Mouse (Mus musculus) gastrocnemius, adult 2 months (tissue): ENCODE measurements around the gene Prrx1. TPM values are rescaled to one million over a fixed set of nuclear protein-coding genes. Genes with fewer than 3 reads are reported as not detected.

Experiments used
- DNase-seq: peaks from one replicate; pipeline ENCODE4 v3.0.0; 2022
- H3K27ac ChIP-seq: fragments of 200-600 bp; 2 replicates; pipeline ENCODE4 v1.8.1; 2022; ENCODE audit warnings: mild to moderate bottlenecking
- H3K4me3 ChIP-seq: fragments of 200-600 bp; 2 replicates; pipeline ENCODE4 v1.8.1; 2022; ENCODE audit warnings: mild to moderate bottlenecking, moderate library complexity
- CTCF ChIP-seq: fragments of 200-600 bp; IDR thresholded peaks from 2 replicates; pipeline ENCODE4 v1.8.1; 2022; ENCODE audit warnings: antibody characterized with exemption, mild to moderate bottlenecking, moderate library complexity
- intact Hi-C: fragments of 180-260 bp; cut with DNase I; formaldehyde crosslinking; loops from one replicate; pipeline ENCODE4 v1.15.1; 2025
- total RNA-seq, 2 experiments: library from RNA; stranded (reverse); gene quantifications; 2 replicates each; pipeline ENCODE4 v1.2.3; 2021

Gene Prrx1
- total RNA-seq, 2 experiments from 2014 or later: 29.5 to 65.7 TPM

DNA sequence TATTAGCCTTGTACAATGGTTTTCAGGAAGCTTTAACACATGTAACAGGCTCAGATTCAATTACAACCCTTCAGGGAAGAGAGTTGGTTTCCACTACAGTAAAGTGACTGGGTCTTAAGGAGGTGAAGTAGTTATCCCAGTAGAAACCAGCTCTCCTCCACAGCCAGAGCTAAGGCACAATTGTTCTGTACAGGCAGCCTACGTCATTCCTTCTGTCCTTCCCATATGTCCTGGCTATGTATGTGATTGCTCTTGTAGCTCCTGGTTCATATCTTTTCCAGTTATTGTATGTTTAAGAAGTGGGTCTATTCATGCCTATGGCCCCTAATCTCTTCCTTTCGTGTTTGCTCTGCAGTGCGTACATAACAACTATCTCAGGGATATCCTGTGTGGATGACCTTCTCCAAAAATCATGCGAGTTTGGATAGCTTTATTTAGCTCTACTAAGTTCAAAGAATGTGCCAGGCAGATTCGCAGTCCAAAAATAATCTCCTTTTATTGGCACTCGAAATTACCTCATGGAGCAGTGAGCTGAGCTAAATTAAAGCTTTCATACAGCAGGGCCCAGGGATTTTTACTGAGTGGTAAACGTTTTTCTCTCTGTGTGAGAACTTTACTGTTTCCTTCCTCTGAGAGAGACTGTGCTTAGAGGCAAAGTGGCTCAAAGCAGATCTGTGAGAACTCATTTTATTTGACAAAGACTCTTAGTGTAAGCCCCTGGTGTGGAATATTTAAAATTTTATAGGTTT, 31.9 kb downstream of the Prrx1 start:
- intact Hi-C loops: loop anchor here (2.0 kb wide), 1 partner anchor 29 kb away; no protein-coding TSS in a partner anchor
- DNase-seq: peak; percentile 33
- Histone ChIP-seq H3K4me3 (peak overlapping the region; percentile 50), H3K27ac (peak overlapping the region; percentile 90)
- no peak for TF ChIP-seq CTCF

DNA sequence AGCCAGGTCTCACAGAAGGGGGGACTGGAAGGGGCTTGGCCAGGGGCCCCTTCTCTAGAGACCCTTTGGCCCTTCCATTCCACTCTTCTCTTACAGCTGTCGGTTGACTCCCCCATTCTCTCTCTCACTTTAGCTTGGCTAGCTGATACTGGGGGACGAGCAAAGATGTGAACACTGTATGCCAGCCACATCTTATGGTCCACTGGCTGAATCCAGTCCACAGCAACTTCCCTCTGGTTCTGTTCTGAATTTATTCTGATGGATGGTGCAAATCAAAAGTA, 32.7 kb downstream of the Prrx1 start:
- TF ChIP-seq CTCF: no peak
- H3K27ac ChIP-seq: peak overlapping the region; percentile 90
- intact Hi-C loops: loop anchor here (2.0 kb wide), 1 partner anchor 30 kb away; no protein-coding TSS in a partner anchor
- 0 out of 2 replicates have a peak overlapping the region, but pooled peaks have one; percentile 18 for H3K4me3 ChIP-seq
- no peak for DNase-seq

DNA sequence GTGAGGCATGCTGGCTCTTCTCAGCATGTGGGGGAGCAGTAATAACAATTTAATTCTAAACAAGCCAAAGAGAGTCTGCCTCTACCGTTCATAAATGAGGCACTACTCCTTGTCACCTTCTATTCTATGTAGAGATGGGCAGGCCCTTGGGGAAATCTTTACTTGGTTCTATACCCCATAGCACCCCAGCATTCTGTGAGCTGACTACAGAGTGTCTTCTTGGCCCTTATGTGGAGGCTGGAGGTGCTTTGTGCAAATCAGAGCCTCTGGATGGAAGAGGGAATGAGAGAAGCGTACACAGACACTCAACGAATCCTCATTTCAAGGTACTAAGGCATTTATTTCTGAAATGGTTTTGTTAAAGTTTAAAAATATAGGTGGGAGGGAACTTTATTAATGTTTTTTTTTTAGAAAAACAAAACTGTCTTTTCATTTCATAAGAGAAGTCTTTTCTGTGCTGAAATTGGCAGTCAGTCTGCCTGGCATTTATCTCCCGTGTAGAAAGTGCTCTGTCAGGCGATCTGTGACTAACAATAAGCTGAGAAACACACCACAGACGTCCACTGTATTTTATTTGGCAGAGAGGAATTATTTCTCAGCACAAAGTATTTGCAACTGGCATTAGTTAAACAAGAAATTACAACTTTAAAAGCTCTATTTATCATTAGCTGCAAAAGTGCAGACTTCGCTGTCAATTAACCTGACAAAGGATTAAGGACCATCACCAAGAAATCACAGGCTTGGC, 33.2 kb downstream of the Prrx1 start:
- intact Hi-C loops: loop anchor here (2.0 kb wide), 1 partner anchor 31 kb away; no protein-coding TSS in a partner anchor
- Histone ChIP-seq H3K27ac (peak overlapping the region; percentile 90), H3K4me3 (peak overlapping the region; percentile 18; the same call in 1 of the 2 replicates)
- DNase-seq: peak; percentile 30
- no peak for TF ChIP-seq CTCF

DNA sequence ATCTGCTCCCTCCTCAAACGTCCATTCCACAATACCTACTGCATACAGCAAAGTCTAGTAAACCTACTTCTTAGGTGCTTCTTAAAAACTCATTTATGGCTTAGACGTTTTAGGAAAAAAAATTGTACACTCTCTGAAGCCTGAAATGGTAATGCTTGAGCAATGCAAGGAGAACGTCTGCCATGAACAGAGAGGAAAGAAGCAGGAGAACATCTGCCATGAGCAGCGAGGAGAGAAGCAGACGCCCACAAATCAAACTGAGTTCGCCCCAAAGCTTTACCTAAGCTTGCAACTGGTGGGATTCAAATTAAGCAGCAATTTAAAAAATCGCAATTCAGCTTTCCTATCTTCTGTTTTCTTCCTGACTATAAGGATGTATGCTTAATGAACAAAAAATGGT, 36.4 kb downstream of the Prrx1 start:
- no peak for TF ChIP-seq CTCF
- intact Hi-C loops: no loop called here
- H3K4me3 ChIP-seq: no peak overlapping the region
- no peak for DNase-seq
- no peak overlapping the region for H3K27ac ChIP-seq

DNA sequence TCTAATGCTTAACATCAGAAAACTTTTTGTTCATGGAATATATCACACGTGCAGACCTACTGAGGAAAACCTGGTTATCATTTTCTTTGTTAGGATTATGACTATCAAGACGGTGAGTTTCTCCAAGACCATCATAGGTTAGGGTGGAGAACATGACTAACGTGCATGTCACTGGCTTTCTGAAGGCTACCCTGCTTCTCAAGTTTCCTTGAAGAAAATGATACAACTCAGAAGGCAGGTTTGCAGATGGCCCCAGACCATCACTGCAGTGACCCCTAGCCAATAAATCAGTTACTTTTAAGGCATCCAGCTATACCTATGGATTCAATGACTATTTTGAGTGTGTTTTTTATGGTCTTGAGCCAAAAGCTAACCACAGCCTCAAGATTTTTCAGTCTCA, 38.6 kb downstream of the Prrx1 start:
- no peak for DNase-seq
- Histone ChIP-seq H3K27ac (peak overlapping the region; percentile 25; the same call in 1 of the 2 replicates), H3K4me3 (no peak overlapping the region)
- TF ChIP-seq CTCF: no peak
- intact Hi-C loops: no loop called here

DNA sequence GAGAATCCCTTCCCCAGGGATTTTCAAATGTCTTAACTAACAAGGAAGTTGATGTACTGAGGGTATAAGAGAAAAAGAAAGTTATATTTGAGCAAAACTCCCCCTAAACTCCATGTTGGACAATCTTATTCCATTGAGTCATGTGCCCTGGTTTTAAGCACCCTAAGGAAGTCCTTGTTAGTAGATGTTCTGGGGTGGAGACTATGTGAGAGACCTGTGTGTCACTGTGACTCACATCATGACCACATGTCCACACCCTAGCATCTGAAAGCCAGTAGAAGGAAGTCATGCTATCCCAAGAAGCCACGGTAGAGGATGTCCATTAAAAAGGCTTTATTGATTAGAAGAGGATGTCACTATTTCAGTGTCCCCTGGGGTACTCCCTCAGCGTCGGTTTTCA, 40.4 kb downstream of the Prrx1 start:
- no peak overlapping the region for H3K4me3 ChIP-seq
- 0 out of 2 replicates have a peak overlapping the region, but pooled peaks have one; percentile 6 for H3K27ac ChIP-seq
- TF ChIP-seq CTCF: no peak
- intact Hi-C loops: no loop called here
- DNase-seq: no peak

DNA sequence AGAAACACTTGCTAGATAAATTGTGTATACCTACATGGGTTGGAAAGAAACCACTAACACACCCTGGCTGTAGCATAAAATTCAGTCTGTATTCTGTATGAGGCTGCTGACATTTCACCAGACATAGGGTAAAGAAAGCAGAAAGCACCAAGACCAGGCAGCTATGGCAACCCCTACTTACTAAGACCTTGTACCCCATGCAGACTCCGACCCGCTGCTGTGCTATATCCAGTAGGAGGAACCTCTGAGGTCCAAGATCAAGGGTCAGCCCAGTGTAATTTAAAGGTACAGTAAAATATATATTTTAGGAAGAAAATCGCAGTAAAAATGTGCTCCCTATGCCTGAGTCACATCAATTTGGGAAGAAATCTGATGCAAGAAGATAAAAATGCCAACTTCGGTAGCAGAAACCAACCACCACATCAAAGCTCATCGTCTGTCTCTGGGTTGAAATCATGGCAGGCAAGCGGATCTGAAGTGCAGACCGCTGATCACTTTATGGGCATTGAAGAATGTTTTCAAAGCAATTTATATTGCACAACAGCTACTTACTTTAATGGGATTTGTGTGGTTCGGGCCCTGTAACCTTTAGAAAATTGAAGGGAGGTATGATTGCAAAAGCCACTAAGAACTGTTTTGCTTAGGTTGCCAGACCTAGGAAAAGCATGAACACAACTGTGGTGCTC, 46.5 kb downstream of the Prrx1 start:
- no peak overlapping the region for H3K4me3 ChIP-seq
- intact Hi-C loops: no loop called here
- no peak for DNase-seq
- no peak for TF ChIP-seq CTCF
- no peak overlapping the region for H3K27ac ChIP-seq

DNA sequence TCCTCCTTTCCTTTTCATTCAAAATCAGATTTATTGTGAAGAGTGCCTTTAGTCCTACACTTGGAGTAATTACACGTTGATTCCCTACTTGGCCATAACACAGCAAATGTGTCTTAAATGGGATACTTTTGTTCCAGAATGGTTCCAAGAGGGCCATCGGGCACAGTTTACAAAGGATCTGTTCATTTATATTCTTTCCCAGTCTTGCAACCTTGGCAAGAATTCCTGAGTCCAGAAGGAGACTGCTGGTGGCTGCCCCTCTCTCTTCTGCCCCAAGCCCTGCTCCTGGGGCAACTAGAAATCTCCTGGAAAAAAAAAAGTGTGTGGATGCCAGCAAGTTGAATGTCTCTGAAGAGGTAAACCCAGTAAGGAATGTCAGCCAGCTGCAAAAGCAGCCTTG, 56.2 kb downstream of the Prrx1 start:
- no peak for DNase-seq
- intact Hi-C loops: no loop called here
- Histone ChIP-seq H3K4me3 (no peak overlapping the region), H3K27ac (no peak overlapping the region)
- no peak for TF ChIP-seq CTCF

DNA sequence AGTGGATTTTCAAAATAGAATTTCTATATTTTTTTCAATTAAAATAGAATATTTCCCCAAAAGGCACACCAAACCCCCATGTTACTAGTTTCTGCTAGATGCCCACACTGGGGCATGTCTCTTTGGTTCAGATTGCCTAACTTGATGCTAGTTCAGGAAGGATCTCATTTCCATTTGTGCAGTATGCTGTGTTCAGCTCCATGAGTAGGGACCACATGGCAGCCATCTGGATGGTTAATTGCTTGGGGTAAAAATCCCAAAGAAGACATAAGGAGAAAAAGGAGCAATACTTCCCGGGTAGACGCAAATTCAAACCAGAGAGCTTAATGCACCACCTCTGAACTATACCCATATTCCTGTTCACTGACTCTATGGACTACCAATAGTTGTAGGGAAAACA, 57.6 kb downstream of the Prrx1 start:
- Histone ChIP-seq H3K27ac (no peak overlapping the region), H3K4me3 (no peak overlapping the region)
- intact Hi-C loops: no loop called here
- no peak for TF ChIP-seq CTCF
- DNase-seq: no peak

DNA sequence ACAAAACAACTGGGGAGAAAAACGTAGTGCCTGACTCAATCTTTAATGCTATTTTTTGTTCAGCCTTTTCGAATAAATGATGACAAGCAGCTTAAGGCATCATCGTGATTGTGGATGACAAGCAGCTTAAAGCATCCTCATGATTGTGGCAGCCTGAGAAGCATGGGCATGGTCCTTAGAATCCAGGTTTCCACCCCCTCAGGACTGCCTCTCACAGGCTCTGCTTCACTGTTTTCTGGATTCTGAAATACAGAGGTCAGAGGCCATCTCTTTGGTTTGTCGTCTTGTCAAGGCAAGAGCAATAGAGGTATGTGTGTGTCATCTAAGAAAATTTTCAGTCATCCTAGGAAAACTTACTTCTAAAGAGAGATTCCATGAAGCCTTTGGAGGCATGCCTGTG, 60.7 kb downstream of the Prrx1 start:
- DNase-seq: no peak
- TF ChIP-seq CTCF: no peak
- intact Hi-C loops: no loop called here
- H3K27ac ChIP-seq: 0 out of 2 replicates have a peak overlapping the region, but pooled peaks have one; percentile 8
- no peak overlapping the region for H3K4me3 ChIP-seq

DNA sequence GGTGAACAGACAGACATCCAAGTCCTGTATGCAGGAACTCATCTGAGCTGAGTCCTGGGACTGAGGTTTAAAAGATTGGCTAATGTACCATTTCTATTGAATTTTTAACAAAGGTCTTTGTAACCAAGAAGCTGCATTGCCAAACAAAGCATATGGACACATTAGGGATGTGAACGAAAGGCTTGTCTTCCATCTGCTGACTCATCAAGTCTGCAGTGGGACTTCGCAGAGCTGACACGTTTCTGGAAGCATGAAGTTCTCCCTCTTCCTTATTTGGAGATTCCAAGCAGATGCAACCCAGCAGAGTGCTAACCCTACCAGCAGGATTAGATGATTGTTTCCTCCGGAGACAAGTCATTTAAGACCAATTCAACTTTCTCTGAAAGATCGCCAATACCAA, 61.2 kb downstream of the Prrx1 start:
- no peak overlapping the region for H3K4me3 ChIP-seq
- TF ChIP-seq CTCF: no peak
- DNase-seq: no peak
- peak overlapping the region; percentile 28; the same call in 1 of the 2 replicates for H3K27ac ChIP-seq
- intact Hi-C loops: no loop called here

DNA sequence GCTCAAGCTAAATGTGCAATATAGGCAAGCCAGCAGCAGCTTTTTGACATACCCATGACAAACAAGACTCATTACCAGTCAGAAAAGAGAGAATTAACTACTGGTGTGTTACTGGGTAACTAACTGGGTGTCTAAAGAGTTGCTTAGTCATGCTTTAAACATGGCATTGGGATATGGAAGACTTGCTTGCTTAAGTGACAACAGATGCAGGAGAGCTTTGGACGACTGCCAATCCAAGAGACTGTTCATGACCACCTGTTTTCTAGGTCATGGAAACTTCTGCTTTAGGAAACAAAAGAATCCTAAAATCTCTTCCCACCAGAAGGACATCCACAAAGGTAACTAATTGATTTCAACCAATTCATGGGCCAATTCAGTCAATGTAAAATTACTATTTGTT, 61.7 kb downstream of the Prrx1 start:
- DNase-seq: no peak
- H3K4me3 ChIP-seq: no peak overlapping the region
- no peak for TF ChIP-seq CTCF
- intact Hi-C loops: no loop called here
- peak overlapping the region; percentile 24; the same call in 1 of the 2 replicates for H3K27ac ChIP-seq

DNA sequence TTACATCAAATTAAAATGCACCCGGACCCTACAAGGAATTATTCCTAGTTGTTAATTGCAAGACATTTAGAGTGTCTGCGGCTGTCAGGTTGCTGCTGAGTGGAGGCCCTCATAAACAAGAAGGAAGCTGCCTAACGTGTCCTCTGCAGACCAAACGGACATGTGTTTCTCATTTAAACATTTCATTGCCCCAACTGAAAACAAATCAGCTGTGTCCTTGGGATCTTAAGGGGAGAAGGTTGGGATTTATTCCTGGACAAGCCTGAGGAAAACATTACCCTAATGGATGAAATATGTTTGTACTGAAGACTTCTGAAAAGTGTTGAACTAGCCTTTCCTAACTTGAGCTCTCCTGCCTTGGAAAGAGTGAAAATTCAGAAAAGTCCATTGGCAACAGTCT, 74.6 kb downstream of the Prrx1 start:
- H3K27ac ChIP-seq: peak overlapping the region; percentile 33; the same call in 1 of the 2 replicates
- intact Hi-C loops: no loop called here
- no peak for DNase-seq

More for the DNA sequence above, 74.6 kb downstream of the Prrx1 start:
- no peak overlapping the region for H3K4me3 ChIP-seq
- TF ChIP-seq CTCF: no peak
